Mouse (Mus musculus) spleen, adult 2 months (tissue): ENCODE results near the gene Uba5. TPM values are rescaled to one million over a fixed set of nuclear protein-coding genes. Genes with fewer than 3 reads are reported as not detected.

Source experiments
- DNase-seq, 2 experiments: peaks; one replicate each; pipeline versions ENCODE4 v3.0.0 to v3.0.0-alpha.2; 2012 to 2021; ENCODE audit warnings: low spot score in 2 of 2, low read depth in 1 of 2
- H3K27ac ChIP-seq: fragments of 200-500 bp; 2 replicates; pipeline ENCODE4 v1.5.1; 2012; ENCODE audit warnings: low read length, inconsistent platforms; ENCODE audit not compliant: insufficient read depth
- H3K27me3 ChIP-seq: fragments of 200-500 bp; 2 replicates; pipeline ENCODE4 v1.6.1; 2012; ENCODE audit warnings: mild to moderate bottlenecking, moderate library complexity, low read length, inconsistent platforms; ENCODE audit not compliant: control insufficient read depth, insufficient read depth
- H3K36me3 ChIP-seq: fragments of 200-500 bp; 2 replicates; pipeline ENCODE4 v1.6.1; 2012; ENCODE audit warnings: mild to moderate bottlenecking, low read length, inconsistent platforms; ENCODE audit not compliant: control insufficient read depth, insufficient read depth
- H3K4me1 ChIP-seq: fragments of 200-500 bp; 2 replicates; pipeline ENCODE4 v1.6.1; 2011; ENCODE audit warnings: inconsistent platforms; ENCODE audit not compliant: control insufficient read depth, insufficient read depth, insufficient read length
- H3K4me3 ChIP-seq: fragments of 200-500 bp; 2 replicates; pipeline ENCODE4 v1.5.1; 2011; ENCODE audit warnings: mild to moderate bottlenecking, inconsistent platforms; ENCODE audit not compliant: insufficient read depth, insufficient read length; ENCODE audit errors: extremely low read depth
- CTCF ChIP-seq: fragments of 200-500 bp; IDR thresholded peaks from 2 replicates; pipeline ENCODE4 v1.5.1; 2011; ENCODE audit warnings: mild to moderate bottlenecking, inconsistent platforms; ENCODE audit not compliant: insufficient read depth, insufficient read length, insufficient replicate concordance; ENCODE audit errors: extremely low read depth
- POLR2A ChIP-seq: fragments of 200-500 bp; IDR thresholded peaks from 2 replicates; pipeline ENCODE4 v1.6.1; 2011; ENCODE audit warnings: low read depth, low read length, inconsistent platforms
- WGBS: fragments of 180-500 bp; shearing (Covaris S2); methylation state at CpG from one replicate; pipeline ENCODE4 v1.1.7; 2018; 5-methylcytosine and 5-hydroxymethylcytosine counted together
- polyA plus RNA-seq: library from polyadenylated mRNA; depleted of rRNA; stranded (reverse); fragments of >200 nt; gene quantifications from 2 replicates; pipeline ENCODE4 v1.2.3, GENCODE M21; 2012

Uba5 gene
- polyA plus RNA-seq, 1 experiment = 9.4 TPM

DNA sequence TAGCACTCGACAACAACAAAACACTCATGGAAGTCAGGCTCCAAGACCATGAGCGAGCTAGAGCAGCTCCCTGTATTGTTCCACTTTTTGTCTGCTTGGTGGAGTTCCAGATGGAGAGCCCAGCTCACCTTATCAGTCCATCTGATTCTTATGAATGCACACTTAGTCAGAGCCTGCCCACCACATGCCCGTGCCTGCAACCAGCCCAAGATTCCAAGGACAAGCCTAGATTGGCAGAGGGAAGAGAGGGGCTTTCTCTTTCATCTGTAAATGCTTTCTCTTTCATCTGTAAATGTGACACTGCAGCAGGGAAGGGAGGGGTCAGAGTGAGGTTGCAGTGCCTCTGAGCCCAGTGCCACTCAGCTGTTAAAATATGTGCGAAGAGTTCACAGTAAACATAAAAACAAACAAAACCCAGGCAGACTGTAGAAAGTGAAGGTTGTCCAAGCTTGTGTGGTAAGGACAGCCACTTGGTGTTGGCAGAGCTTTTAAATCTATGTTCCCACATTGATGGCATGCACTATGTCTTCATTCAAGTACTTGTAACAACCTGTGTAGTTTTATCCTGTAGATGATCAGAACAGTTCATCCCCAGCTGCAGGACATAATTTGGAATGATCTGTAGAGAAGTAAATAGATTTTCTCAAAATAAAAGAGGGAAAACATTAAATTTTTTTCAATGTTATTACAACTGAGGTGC, 22.9 kb upstream of the Uba5 start:
- DNase-seq = no peak
- Histone ChIP-seq H3K4me1 (no peaks in the 10 kb centered on the region), H3K27me3 (no peaks in the 10 kb centered on the region), H3K36me3 (peaks cover 3% of the 10 kb centered on the region), H3K4me3 (no peak overlapping the region), H3K27ac (no peak overlapping the region)
- 89% methylated on average over 4 of the region's 4 CpGs for WGBS
- TF ChIP-seq CTCF (no peak), POLR2A (no peak)

DNA sequence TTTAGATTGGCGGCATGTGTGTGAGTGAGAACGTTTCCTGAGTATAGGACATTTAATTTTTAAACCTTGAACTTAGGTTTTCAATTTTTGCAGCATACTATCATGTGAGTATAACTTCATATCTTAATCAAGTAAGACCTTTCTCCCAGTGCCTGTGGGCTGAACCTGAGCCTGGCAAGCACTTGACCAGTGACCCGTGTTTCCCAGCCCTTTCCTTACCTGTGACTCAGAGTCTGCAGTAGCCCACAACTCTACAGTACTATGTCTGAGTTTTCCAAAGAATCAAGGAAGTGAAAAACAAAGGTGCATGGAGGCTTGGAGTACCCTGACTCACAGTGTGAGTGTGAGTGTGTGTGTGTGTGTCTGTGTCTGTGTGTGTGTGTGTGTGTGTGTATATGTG, 17.1 kb upstream of the Uba5 start:
- peaks cover 3% of the 10 kb centered on the region for H3K36me3 ChIP-seq
- H3K27ac ChIP-seq = no peak overlapping the region
- TF ChIP-seq CTCF (no peak), POLR2A (no peak)
- H3K4me3 ChIP-seq = no peak overlapping the region
- whole genome bisulfite sequencing = 75% methylated on average over 3 of the region's 3 CpGs
- no peaks in the 10 kb centered on the region for H3K4me1 ChIP-seq
- DNase-seq = no peak
- no peaks in the 10 kb centered on the region for H3K27me3 ChIP-seq

DNA sequence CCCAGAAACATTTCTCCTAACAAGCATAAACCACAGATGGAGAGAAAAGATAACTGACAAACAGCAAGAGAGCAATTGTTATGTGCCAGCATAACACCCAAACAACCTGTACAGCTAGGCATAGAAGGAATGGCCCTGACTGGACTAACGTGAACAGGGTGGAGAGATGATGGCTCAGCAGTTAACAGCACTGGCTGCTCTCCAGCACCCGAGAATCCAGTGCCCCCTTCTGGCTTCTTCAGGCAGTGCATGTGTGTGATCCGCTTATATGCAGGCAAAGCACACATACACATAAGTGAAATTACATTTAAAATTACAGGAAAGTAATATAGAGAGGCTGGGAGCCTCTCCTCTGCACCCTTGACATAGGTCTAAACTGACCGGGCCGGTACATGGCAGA, 16.4 kb upstream of the Uba5 start:
- 45% methylated on average over 5 of the region's 5 CpGs for WGBS
- Histone ChIP-seq H3K36me3 (peaks cover 3% of the 10 kb centered on the region), H3K4me1 (no peaks in the 10 kb centered on the region), H3K27ac (no peak overlapping the region), H3K4me3 (no peak overlapping the region), H3K27me3 (no peaks in the 10 kb centered on the region)
- DNase-seq = peak in 1 of 2 experiments; percentile 43
- peak; percentile 59; the same call in 1 of the 2 replicates for TF ChIP-seq CTCF
- TF ChIP-seq POLR2A = no peak

DNA sequence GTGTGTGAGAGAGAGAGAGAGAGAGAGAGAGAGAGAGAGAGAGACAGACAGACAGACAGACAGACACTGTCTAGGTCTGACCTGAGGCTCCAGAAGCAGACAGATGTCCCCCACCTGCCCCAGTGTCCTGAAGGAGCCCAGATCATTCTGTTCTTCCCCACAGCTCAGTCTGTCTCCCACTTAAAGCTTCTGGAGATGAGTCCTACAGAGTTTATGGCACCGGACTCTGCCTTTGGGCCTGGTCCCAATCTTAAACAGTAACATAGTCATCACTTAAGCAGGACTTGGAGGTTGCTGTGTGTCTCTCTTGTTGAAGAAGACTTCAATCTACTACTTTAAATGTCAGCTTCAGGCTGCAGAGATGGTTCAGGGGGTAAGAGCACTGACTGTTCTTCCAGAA, 15.8 kb upstream of the Uba5 start:
- TF ChIP-seq CTCF = no peak
- TF ChIP-seq POLR2A = no peak
- no peak overlapping the region for H3K4me3 ChIP-seq
- DNase-seq = no peak
- H3K27ac ChIP-seq = no peak overlapping the region
- no peaks in the 10 kb centered on the region for H3K4me1 ChIP-seq
- 91% methylated on average over 1 of the region's 1 CpGs for WGBS
- no peaks in the 10 kb centered on the region; the same call in 1 of the 2 replicates for H3K36me3 ChIP-seq
- H3K27me3 ChIP-seq = no peaks in the 10 kb centered on the region

GRCm38 (mm10) chr9:104075808-104076207, 12.9 kb upstream of the Uba5 start:
- H3K36me3 ChIP-seq = no peaks in the 10 kb centered on the region; the same call in 1 of the 2 replicates

DNA sequence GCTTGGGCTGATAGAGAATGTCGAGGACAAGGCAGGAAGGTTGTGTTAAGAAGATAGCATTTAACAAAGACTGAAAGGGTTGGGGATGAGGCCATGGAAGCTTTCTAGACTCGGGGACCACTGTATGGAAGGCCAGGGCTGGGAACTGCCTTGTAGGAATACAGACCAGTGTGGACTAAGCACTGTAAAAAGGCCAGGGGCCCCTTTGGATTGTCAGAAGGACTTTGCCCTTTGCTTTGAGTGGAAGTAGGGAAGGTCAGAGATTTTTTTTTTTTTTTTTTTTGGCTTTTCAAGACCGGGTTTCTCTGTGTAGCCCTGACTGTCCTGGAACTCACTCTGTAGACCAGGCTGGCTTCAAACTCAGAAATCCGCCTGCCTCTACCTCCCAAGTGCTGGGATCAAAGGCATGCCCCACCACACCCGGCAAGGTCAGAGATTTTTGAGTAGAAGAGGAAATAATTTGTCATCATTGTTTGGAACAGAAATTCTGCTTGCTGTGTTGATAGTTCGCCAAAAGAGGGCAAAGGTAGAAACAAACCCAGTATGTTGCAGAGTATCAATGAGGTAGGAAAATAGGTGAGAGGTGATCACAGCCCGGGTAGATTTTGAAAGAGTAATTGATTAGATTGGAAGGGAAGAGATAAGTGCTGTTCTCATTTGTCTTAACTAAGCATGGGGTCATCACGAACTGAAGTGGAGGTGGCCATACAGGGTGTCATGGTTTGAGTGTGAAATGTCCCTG, 8.1 kb upstream of the Uba5 start:
- no peak overlapping the region for H3K4me3 ChIP-seq
- H3K27ac ChIP-seq = no peak overlapping the region
- no peaks in the 10 kb centered on the region for H3K4me1 ChIP-seq
- no peak for TF ChIP-seq POLR2A
- no peak for TF ChIP-seq CTCF
- H3K36me3 ChIP-seq = no peaks in the 10 kb centered on the region; the same call in 1 of the 2 replicates
- H3K27me3 ChIP-seq = no peaks in the 10 kb centered on the region
- WGBS = 78% methylated on average over 8 of the region's 8 CpGs
- no peak for DNase-seq

More at GRCm38 (mm10) chr9:104075808-104076207, 12.9 kb upstream of the Uba5 start:
- DNase-seq = no peak
- Histone ChIP-seq H3K4me1 (no peaks in the 10 kb centered on the region), H3K4me3 (no peak overlapping the region), H3K27ac (no peak overlapping the region), H3K27me3 (no peaks in the 10 kb centered on the region)
- TF ChIP-seq CTCF = no peak
- TF ChIP-seq POLR2A = no peak
- WGBS = 86% methylated on average over 2 of the region's 2 CpGs
